ENCODE assay signal across 22 mouse cellular contexts in the genomic region with DNA sequence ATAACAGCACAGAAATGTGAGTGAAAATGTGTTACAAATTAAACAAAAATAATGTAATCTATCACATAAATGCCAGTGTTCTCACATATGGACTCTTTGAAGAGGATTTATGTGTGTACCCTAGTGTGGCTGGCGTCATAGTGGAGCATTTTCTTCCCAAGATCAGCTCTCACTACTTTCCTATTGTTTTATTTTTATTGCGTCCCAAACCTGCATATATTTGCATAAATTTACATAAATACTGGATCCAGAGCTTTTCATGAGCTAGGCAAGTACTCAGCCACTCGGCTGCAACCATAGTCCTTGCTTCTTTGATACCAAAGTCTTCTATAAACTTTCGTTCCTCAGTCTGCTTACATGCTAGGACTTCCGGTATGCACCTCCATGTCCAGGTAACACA.
DNase-seq lines count a peak whose midpoint lies in the region; ATAC-seq and TF ChIP-seq lines count a peak whose summit lies in the region.
"Had no signal": no experiment of that assay in that cellular context is flagged by ENCODE, and none has a peak within 500 bp of the region (broad histone marks: within the 10 kb centered on the region; RNA-seq: fewer than 3 reads in every experiment).

No protein-coding gene starts in this region.

- H3K36me3 ChIP-seq in forebrain, embryonic 12.5 days (replicated peaks): no peaks in the 10 kb centered on the region
- no peaks in the 10 kb centered on the region for H3K36me3 ChIP-seq in hindbrain, embryonic 13.5 days
- no peaks in the 10 kb centered on the region for H3K36me3 ChIP-seq in midbrain, embryonic 15.5 days (replicated peaks)
- no peaks in the 10 kb centered on the region for H3K36me3 ChIP-seq in kidney, embryonic 15.5 days
- no peaks in the 10 kb centered on the region for H3K36me3 ChIP-seq in kidney, adult 2 months (ENCODE audit: control insufficient read depth, insufficient read depth, low read length)
- H3K36me3 ChIP-seq: embryonic facial prominence, embryonic 13.5 days; hindbrain, embryonic 15.5 days; limb, embryonic 13.5 days; lung, embryonic 15.5 days had no signal

- H3K27me3 ChIP-seq in forebrain, embryonic 12.5 days: no peaks in the 10 kb centered on the region
- no peaks in the 10 kb centered on the region for H3K27me3 ChIP-seq in hindbrain, embryonic 13.5 days
- no peaks in the 10 kb centered on the region for H3K27me3 ChIP-seq in midbrain, embryonic 15.5 days (replicated peaks)
- H3K27me3 ChIP-seq in kidney, embryonic 15.5 days: no peaks in the 10 kb centered on the region
- no peaks in the 10 kb centered on the region for H3K27me3 ChIP-seq in kidney, adult 2 months (replicated peaks; ENCODE audit: control insufficient read depth, insufficient read depth, low read length)
- H3K27me3 ChIP-seq: embryonic facial prominence, embryonic 13.5 days; hindbrain, embryonic 15.5 days; limb, embryonic 13.5 days; lung, embryonic 15.5 days; Patski had no signal

- no peak overlapping the region for H3K9ac ChIP-seq in forebrain, embryonic 12.5 days
- H3K9ac ChIP-seq in hindbrain, embryonic 13.5 days: no peak overlapping the region
- H3K9ac ChIP-seq in midbrain, embryonic 15.5 days: no peak overlapping the region
- H3K9ac ChIP-seq in kidney, embryonic 15.5 days: no peak overlapping the region
- H3K9ac ChIP-seq: embryonic facial prominence, embryonic 13.5 days; hindbrain, embryonic 15.5 days; limb, embryonic 13.5 days; liver, embryonic 14.5 days; lung, embryonic 15.5 days had no signal

- peaks cover 5% of the 10 kb centered on the region; the same call in 1 of the 2 replicates for H3K4me1 ChIP-seq in forebrain, embryonic 12.5 days
- peaks cover 14% of the 10 kb centered on the region for H3K4me1 ChIP-seq in hindbrain, embryonic 13.5 days (replicated peaks)
- H3K4me1 ChIP-seq in midbrain, embryonic 15.5 days: no peaks in the 10 kb centered on the region
- no peaks in the 10 kb centered on the region for H3K4me1 ChIP-seq in kidney, embryonic 15.5 days
- H3K4me1 ChIP-seq in kidney, adult 2 months (ENCODE audit: control insufficient read depth, insufficient read depth, low read length): no peaks in the 10 kb centered on the region
- H3K4me1 ChIP-seq: embryonic facial prominence, embryonic 13.5 days; limb, embryonic 13.5 days had no signal

- peak; percentile 90 for ATAC-seq in frontal cortex, adult (ENCODE audit: low TSS enrichment)
- peak; percentile 74 for ATAC-seq in forebrain, embryonic 12.5 days (ENCODE audit: low FRiP score)
- ATAC-seq in hindbrain, embryonic 13.5 days (ENCODE audit: low FRiP score): peak; percentile 34; the same call in 1 of the 2 replicates
- peak; percentile 69 for ATAC-seq in midbrain, embryonic 15.5 days (replicated peaks)
- no peak for ATAC-seq in kidney, embryonic 15.5 days (replicated peaks; ENCODE audit: low FRiP score)
- ATAC-seq: CD4-positive, CD25-positive, alpha-beta regulatory T cell, adult 4 months; Patski had no signal

- H3K4me3 ChIP-seq in forebrain, embryonic 12.5 days (replicated peaks): no peak overlapping the region
- no peak overlapping the region for H3K4me3 ChIP-seq in hindbrain, embryonic 13.5 days
- H3K4me3 ChIP-seq in midbrain, embryonic 15.5 days: no peak overlapping the region
- no peak overlapping the region for H3K4me3 ChIP-seq in kidney, embryonic 15.5 days (replicated peaks)
- H3K4me3 ChIP-seq in kidney, adult 2 months (ENCODE audit: insufficient read depth, low read depth, low read length): no peak overlapping the region
- H3K4me3 ChIP-seq: embryonic facial prominence, embryonic 13.5 days; hindbrain, embryonic 15.5 days; limb, embryonic 13.5 days; lung, embryonic 15.5 days had no signal

- H3K4me2 ChIP-seq in forebrain, embryonic 12.5 days: no peak overlapping the region
- no peak overlapping the region for H3K4me2 ChIP-seq in hindbrain, embryonic 13.5 days
- H3K4me2 ChIP-seq in midbrain, embryonic 15.5 days: no peak overlapping the region
- no peak overlapping the region for H3K4me2 ChIP-seq in kidney, embryonic 15.5 days
- H3K4me2 ChIP-seq: embryonic facial prominence, embryonic 13.5 days; hindbrain, embryonic 15.5 days; limb, embryonic 13.5 days; lung, embryonic 15.5 days had no signal

- TF ChIP-seq CTCF in kidney, adult 2 months (conservative IDR thresholded peaks at IDR 0.05; ENCODE audit: insufficient read depth, insufficient read length, low read depth, low read length): no peak

- DNase-seq in frontal cortex, adult 2 months (ENCODE audit: extremely low spot score in 1 of 2, low spot score in 1 of 2): no peak
- DNase-seq in c-Kit-positive CD71-positive TER-119-positive erythroid progenitor cells, embryonic 14.5 days (ENCODE audit: low spot score): no peak
- DNase-seq in kidney, adult 2 months: no peak
- DNase-seq: adrenal gland, postnatal 10 days; cerebellum, adult 11 months; cerebellum, postnatal 10 days; kidney, adult 8-10 months; lung, postnatal 4 days; right cerebral cortex, postnatal 4 days; thymus, adult 2 months had no signal

- 41% methylated on average over 5 of the region's 5 CpGs for WGBS in forebrain, embryonic 12.5 days
- WGBS in hindbrain, embryonic 13.5 days: 39% methylated on average over 5 of the region's 5 CpGs
- 45% methylated on average over 5 of the region's 5 CpGs for WGBS in midbrain, embryonic 15.5 days
- 82% methylated on average over 5 of the region's 5 CpGs for WGBS in kidney, embryonic 15.5 days
- WGBS in kidney, adult 2 months: 75% methylated on average over 5 of the region's 5 CpGs

- H3K27ac ChIP-seq in forebrain, embryonic 12.5 days: no peak overlapping the region
- H3K27ac ChIP-seq in hindbrain, embryonic 13.5 days: 0 out of 2 replicates have a peak overlapping the region, but pooled peaks have one; percentile 23
- H3K27ac ChIP-seq in midbrain, embryonic 15.5 days: no peak overlapping the region
- no peak overlapping the region for H3K27ac ChIP-seq in kidney, embryonic 15.5 days
- no peak overlapping the region for H3K27ac ChIP-seq in kidney, adult 2 months (ENCODE audit: insufficient read depth, low read depth, low read length)
- H3K27ac ChIP-seq: embryonic facial prominence, embryonic 13.5 days; hindbrain, embryonic 15.5 days; limb, embryonic 13.5 days; liver, embryonic 14.5 days; lung, embryonic 15.5 days had no signal

- H3K9me3 ChIP-seq in forebrain, embryonic 12.5 days: no peaks in the 10 kb centered on the region
- peaks cover 3% of the 10 kb centered on the region for H3K9me3 ChIP-seq in hindbrain, embryonic 13.5 days
- no peaks in the 10 kb centered on the region for H3K9me3 ChIP-seq in midbrain, embryonic 15.5 days
- no peaks in the 10 kb centered on the region; the same call in 1 of the 2 replicates for H3K9me3 ChIP-seq in kidney, embryonic 15.5 days (replicated peaks)
- H3K9me3 ChIP-seq: hindbrain, embryonic 15.5 days; limb, embryonic 13.5 days had no signal

- no peak for TF ChIP-seq POLR2A in kidney, adult 2 months (IDR thresholded peaks at IDR 0.05; ENCODE audit: low read depth, low read length)
